Mouse (Mus musculus) naive thymus-derived CD4-positive, alpha-beta T cell, adult 5 months (primary cell): Measurements from ENCODE around the gene Snx3. TPM values are rescaled to one million over a fixed set of nuclear protein-coding genes. Genes with fewer than 3 reads are reported as not detected.

Experiments
- polyA plus RNA-seq: library from polyadenylated mRNA; unstranded; fragments of 100-300 nt; shearing (Covaris generic); gene quantifications from one replicate; pipeline ENCODE4 v1.2.1, GENCODE M21; 2017

Gene Snx3
- 267 TPM for polyA plus RNA-seq

DNA sequence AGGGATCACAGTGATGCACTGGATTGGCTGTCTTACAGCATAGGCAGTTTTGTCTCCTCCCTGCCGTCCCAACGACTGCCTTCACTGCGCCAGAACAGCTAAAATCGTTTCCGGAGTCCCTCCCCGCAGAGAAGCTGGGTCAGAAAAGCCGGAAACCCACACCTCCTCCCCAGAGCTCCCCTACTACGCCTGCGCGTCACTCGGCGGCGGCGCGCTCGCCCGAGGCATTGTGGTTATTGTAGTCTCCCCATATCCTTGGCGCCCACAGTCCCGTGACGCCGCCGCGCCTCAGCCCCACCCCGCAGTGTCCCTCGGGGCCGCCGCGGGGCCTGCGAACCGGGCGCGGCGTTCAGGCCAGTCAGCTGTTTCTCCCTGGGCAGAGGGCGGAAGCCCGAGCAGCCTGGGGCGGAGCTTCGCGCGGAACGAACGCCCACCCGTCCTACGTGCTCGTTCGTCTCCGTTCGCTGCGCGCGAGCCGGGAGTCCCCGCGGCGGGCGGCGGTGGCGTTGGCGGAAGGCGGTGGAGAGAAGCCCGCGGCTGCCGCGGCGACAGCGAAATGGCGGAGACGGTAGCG, at the start of gene Snx3:
Gene Snx3, plus strand, starts transcription at position 256 of the 574 bp plus-strand sequence.

DNA sequence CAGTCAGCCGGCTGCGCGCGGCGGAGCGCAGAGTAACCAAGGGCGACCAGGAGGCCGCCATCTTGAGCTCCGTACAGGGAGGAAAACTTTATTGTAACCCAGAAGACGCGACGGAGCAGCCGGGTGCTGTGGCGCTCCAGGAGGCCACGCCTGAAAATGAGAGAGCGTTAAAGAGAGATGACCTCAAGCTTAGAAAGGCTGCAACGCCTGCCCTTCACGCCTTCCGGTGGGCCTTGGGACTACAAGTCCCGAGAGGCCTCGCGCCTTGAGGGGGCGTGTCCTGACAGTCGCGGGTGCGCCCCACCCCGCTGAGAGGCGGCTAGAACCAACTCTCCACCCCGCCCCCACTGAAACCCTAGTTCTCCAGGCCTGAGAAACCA, 23.5 kb upstream of the Snx3 start, which contains the start of gene Afg1l:
Gene Afg1l, minus strand, starts transcription at position 225 of the 380 bp plus-strand sequence.

DNA sequence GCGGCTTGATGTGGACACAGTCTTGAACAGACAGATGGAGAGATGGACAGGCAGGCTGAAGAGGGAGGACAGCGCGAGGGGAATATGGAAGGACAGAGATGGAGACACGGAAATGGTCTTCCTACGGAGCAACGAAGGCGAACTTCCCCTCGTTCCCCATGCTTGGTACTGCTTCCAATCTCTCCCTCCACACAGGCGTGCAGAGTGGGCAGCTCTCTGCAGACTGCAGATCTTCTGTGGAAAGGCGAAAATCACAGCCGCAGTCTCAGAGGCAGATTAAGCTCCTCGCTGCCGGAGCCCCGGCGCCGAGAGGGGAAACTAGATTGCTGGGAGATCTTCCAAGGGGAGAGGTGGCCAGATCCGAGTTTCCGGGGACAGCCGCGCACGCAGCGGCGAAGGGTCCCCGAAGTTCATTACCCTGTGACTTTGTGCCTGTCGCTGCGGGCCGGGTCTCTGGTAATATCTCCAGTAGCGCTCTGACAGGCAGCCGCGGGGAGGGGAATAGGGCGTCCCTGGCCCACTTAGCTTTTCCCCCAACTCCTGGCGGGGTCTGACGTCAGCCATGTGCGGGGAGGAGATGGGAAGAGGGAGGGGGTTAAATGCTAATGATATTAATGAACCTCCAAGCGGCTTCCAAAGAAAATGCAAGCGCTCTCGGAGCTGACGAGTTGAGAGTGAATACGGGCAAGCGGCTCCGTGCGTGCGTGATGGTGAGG, 81.5 kb downstream of the Snx3 start, which contains the start of the genes Nr2e1 and Ostm1:
Gene Nr2e1, minus strand, starts transcription at position 476 of the 716 bp plus-strand sequence.
Gene Ostm1, plus strand, starts transcription at position 666 of the 716 bp plus-strand sequence.

Other genes starting within 250 kb of the Snx3 start
- gene Foxo3, start 225.3 kb upstream of the Snx3 start, polyA plus RNA-seq, result 13.7 TPM
- gene Afg1l, start 23.5 kb upstream of the Snx3 start, polyA plus RNA-seq, result 7.0 TPM
- gene Nr2e1, start 81.6 kb downstream of the Snx3 start, polyA plus RNA-seq, result not detected
- 48.2 TPM for gene Ostm1, start 81.8 kb downstream of the Snx3 start, polyA plus RNA-seq